Mouse (Mus musculus): ENCODE results near the gene Manba. TPM values are rescaled to one million over a fixed set of nuclear protein-coding genes. Genes with fewer than 3 reads are reported as not detected.
A peak's percentile ranks its signal among the peaks of the same experiment; 100 is the strongest.

Gene Manba
- total and polyA plus RNA-seq, 2 experiments from 2014 or later, result 7.2 to 14.0 TPM

- Histone ChIP-seq H3K27ac (ENCODE audit: low read depth, low read length) (peak overlapping the region; percentile 38; the same call in 1 of the 2 replicates), H3K4me1 (ENCODE audit: insufficient read depth, low read length) (no peaks in the 10 kb centered on the region; the same call in 1 of the 2 replicates), H3K4me3 (ENCODE audit: low read depth, low read length) (no peak overlapping the region), H3K4me2 (ENCODE audit: low read depth, low read length, poor library complexity, severe bottlenecking) (peak overlapping the region; percentile 22), H3K9me3 (ENCODE audit: low read length) (no peaks in the 10 kb centered on the region), H3K36me3 (ENCODE audit: insufficient read depth, low read length) (no peaks in the 10 kb centered on the region), H3K27me3 (ENCODE audit: insufficient read depth, low read length) (no peaks in the 10 kb centered on the region), H3K9ac (replicated peaks; ENCODE audit: low read length, poor library complexity, severe bottlenecking) (no peak overlapping the region)
- TF ChIP-seq CTCF (IDR thresholded peaks at IDR 0.05), result no peak
- WGBS, result 25% methylated on average over 11 of the region's 11 CpGs
- ATAC-seq (ENCODE audit: low FRiP score) (peak; percentile 79), DNase-seq (ENCODE audit: low spot score) (peak; percentile 35)
Measured at GRCm38 (mm10) chr3:135513270-135513669, 27.9 kb downstream of the Manba start.

DNA sequence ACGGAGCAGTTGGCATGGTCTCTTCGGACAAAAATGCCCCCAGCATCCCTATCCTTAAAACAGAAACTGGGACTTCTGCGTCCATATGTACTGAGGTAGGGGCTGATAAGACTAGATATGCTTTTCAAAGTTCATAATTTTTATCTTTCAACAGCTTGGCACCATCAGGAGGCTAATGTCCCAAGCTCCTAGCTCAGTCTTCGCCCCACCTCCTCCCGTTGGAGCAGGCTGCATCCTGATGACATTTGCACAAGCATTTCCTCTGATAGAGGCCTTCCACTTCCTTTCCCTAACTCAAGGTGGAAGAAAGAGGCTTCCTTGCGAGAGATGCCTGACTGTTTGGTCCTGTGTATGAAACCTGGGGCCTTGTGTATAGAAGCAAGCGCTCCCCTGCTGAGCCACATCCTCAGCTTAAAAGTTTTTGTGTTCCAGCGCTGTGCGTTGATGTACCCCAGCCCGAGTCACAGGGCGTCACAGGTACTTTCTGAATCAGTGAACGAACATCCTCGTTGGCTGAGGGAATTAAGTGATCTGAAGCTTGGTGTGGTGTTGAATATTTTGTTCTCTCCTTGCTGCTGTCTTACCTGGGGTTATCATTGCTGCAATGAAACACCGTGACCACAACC, 28.5 kb downstream of the Manba start:
- Histone ChIP-seq H3K9ac (replicated peaks; ENCODE audit: low read length, poor library complexity, severe bottlenecking) (no peak overlapping the region), H3K4me3 (ENCODE audit: low read depth, low read length) (no peak overlapping the region), H3K36me3 (ENCODE audit: insufficient read depth, low read length) (no peaks in the 10 kb centered on the region), H3K27me3 (ENCODE audit: insufficient read depth, low read length) (no peaks in the 10 kb centered on the region), H3K4me2 (ENCODE audit: low read depth, low read length, poor library complexity, severe bottlenecking) (no peak overlapping the region), H3K9me3 (ENCODE audit: low read length) (no peaks in the 10 kb centered on the region), H3K4me1 (ENCODE audit: insufficient read depth, low read length) (no peaks in the 10 kb centered on the region; the same call in 1 of the 2 replicates), H3K27ac (ENCODE audit: low read depth, low read length) (peak overlapping the region; percentile 38; the same call in 1 of the 2 replicates)
- DNase-seq (ENCODE audit: low spot score), result no peak
- WGBS, result 75% methylated on average over 14 of the region's 14 CpGs
- TF ChIP-seq CTCF (IDR thresholded peaks at IDR 0.05), result no peak
- ATAC-seq (ENCODE audit: low FRiP score), result no peak

DNA sequence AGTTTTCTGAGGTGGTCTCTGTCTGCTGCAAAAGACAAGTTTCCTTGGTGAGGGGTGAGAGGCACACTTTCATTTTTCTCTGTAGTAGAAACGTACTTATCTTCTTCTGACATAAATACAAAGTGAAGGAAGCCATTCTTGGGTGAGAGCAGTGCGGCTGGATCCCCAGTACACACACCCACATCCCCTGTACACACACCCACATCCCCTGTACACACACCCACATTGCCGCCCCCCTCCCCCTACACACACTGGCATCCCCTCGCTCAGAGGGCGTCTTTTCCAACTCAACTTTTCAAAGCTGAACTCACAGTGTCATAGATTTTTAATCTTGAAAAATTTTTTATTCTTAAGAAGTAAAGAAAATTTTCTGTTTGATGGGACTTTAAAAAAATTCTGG, 29.8 kb downstream of the Manba start:
- no peak for TF ChIP-seq CTCF (IDR thresholded peaks at IDR 0.05)
- Histone ChIP-seq H3K9ac (replicated peaks; ENCODE audit: low read length, poor library complexity, severe bottlenecking) (no peak overlapping the region), H3K27ac (ENCODE audit: low read depth, low read length) (no peak overlapping the region), H3K36me3 (ENCODE audit: insufficient read depth, low read length) (no peaks in the 10 kb centered on the region), H3K4me1 (ENCODE audit: insufficient read depth, low read length) (no peaks in the 10 kb centered on the region; the same call in 1 of the 2 replicates), H3K4me3 (ENCODE audit: low read depth, low read length) (no peak overlapping the region), H3K9me3 (ENCODE audit: low read length) (no peaks in the 10 kb centered on the region), H3K4me2 (ENCODE audit: low read depth, low read length, poor library complexity, severe bottlenecking) (no peak overlapping the region), H3K27me3 (ENCODE audit: insufficient read depth, low read length) (no peaks in the 10 kb centered on the region)
- no peak for DNase-seq (ENCODE audit: low spot score)
- WGBS, result 81% methylated on average over 5 of the region's 5 CpGs
- no peak for ATAC-seq (ENCODE audit: low FRiP score)

GRCm38 (mm10) chr3:135516891-135517290, 31.5 kb downstream of the Manba start:
- no peak overlapping the region for H3K27ac ChIP-seq (ENCODE audit: low read depth, low read length)
- no peaks in the 10 kb centered on the region for H3K27me3 ChIP-seq (ENCODE audit: insufficient read depth, low read length)
- H3K4me3 ChIP-seq (ENCODE audit: low read depth, low read length), result no peak overlapping the region
- no peak overlapping the region for H3K9ac ChIP-seq (replicated peaks; ENCODE audit: low read length, poor library complexity, severe bottlenecking)
- H3K9me3 ChIP-seq (ENCODE audit: low read length), result no peaks in the 10 kb centered on the region
- WGBS, result 50% methylated on average over 6 of the region's 6 CpGs
- no peaks in the 10 kb centered on the region; the same call in 1 of the 2 replicates for H3K4me1 ChIP-seq (ENCODE audit: insufficient read depth, low read length)
- TF ChIP-seq CTCF (IDR thresholded peaks at IDR 0.05), result no peak
- no peak for DNase-seq (ENCODE audit: low spot score)
- H3K36me3 ChIP-seq (ENCODE audit: insufficient read depth, low read length), result no peaks in the 10 kb centered on the region
- no peak overlapping the region for H3K4me2 ChIP-seq (ENCODE audit: low read depth, low read length, poor library complexity, severe bottlenecking)
- 0 out of 2 replicates have a peak, but pooled peaks have one; percentile 18 for ATAC-seq (ENCODE audit: low FRiP score)

DNA sequence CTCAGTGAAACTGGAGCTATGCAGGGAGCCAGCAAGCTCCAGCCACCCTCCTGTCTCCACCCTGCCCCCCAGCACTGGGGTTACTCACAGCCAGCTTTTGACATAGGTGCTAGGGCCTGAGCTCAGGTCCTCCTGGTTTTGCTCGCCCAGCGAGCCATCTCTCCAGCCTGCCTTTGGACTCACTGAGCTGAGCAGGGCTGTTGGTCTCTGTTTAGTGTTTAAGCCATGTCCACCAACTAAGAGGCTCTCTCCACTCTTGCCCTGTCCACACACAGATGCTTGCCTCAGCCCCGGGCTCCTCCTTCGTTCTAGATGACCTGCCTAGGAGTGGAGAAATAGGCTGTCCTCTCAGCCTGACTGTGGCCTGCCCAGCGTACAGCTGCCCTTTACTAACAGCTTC, 33.5 kb downstream of the Manba start:
- no peak for DNase-seq (ENCODE audit: low spot score)
- H3K4me2 ChIP-seq (ENCODE audit: low read depth, low read length, poor library complexity, severe bottlenecking), result no peak overlapping the region
- no peaks in the 10 kb centered on the region for H3K36me3 ChIP-seq (ENCODE audit: insufficient read depth, low read length)
- no peak for ATAC-seq (ENCODE audit: low FRiP score)
- H3K4me3 ChIP-seq (ENCODE audit: low read depth, low read length), result no peak overlapping the region
- H3K9ac ChIP-seq (replicated peaks; ENCODE audit: low read length, poor library complexity, severe bottlenecking), result no peak overlapping the region
- TF ChIP-seq CTCF (IDR thresholded peaks at IDR 0.05), result no peak
- H3K9me3 ChIP-seq (ENCODE audit: low read length), result no peaks in the 10 kb centered on the region
- H3K27me3 ChIP-seq (ENCODE audit: insufficient read depth, low read length), result no peaks in the 10 kb centered on the region
- no peaks in the 10 kb centered on the region for H3K4me1 ChIP-seq (ENCODE audit: insufficient read depth, low read length)
- no peak overlapping the region for H3K27ac ChIP-seq (ENCODE audit: low read depth, low read length)
- 84% methylated on average over 5 of the region's 5 CpGs for WGBS

DNA sequence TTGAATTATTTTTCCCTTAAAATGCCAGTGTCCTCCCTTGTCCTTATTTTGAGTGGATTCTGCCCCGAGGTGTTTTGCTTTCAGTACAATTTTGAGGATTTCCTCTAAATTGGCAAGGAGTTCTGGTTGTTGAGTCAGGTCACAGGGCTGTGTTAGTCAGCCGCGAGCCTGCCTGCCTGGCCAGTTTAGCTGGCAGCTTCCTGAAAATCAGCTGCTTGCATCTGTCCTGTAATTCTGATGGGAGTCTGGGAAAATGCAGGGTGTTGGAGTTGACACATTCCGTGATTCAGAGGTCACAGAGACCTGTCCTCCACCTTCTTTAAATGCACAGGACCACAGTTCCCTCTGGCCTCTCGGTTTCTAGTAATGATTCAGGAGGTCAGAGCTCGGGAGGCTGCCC, 34.2 kb downstream of the Manba start:
- no peak for ATAC-seq (ENCODE audit: low FRiP score)
- WGBS, result 78% methylated on average over 6 of the region's 6 CpGs
- H3K9ac ChIP-seq (replicated peaks; ENCODE audit: low read length, poor library complexity, severe bottlenecking), result no peak overlapping the region
- no peaks in the 10 kb centered on the region for H3K4me1 ChIP-seq (ENCODE audit: insufficient read depth, low read length)
- no peak for DNase-seq (ENCODE audit: low spot score)
- no peak overlapping the region for H3K4me3 ChIP-seq (ENCODE audit: low read depth, low read length)
- no peak overlapping the region for H3K4me2 ChIP-seq (ENCODE audit: low read depth, low read length, poor library complexity, severe bottlenecking)
- no peaks in the 10 kb centered on the region for H3K27me3 ChIP-seq (ENCODE audit: insufficient read depth, low read length)
- TF ChIP-seq CTCF (IDR thresholded peaks at IDR 0.05), result no peak
- no peak overlapping the region for H3K27ac ChIP-seq (ENCODE audit: low read depth, low read length)
- no peaks in the 10 kb centered on the region for H3K36me3 ChIP-seq (ENCODE audit: insufficient read depth, low read length)
- H3K9me3 ChIP-seq (ENCODE audit: low read length), result no peaks in the 10 kb centered on the region
